Mouse (Mus musculus) limb, embryonic 13.5 days (tissue): ENCODE results near the gene 4930518I15Rik. TPM values are rescaled to one million over a fixed set of nuclear protein-coding genes. Genes with fewer than 3 reads are reported as not detected.
"Not testable (repeated sequence)": the region's sequence is repeated elsewhere in the genome, so short reads cannot be mapped to it uniquely, and the experiment has no call there.

Source experiments
- ATAC-seq: fragments of 200-750 bp; cut with Nextera tagmentation; 2 replicates; pipeline ENCODE4 v1.8.0; 2017; ENCODE audit warnings: low read depth, moderate number of reproducible peaks, moderate TSS enrichment; ENCODE audit not compliant: low FRiP score
- H3K27ac ChIP-seq: fragments of 300-500 bp; sonication (generic); 2 replicates; pipeline ENCODE4 v1.5.1; 2015; ENCODE audit warnings: inconsistent platforms, mild to moderate bottlenecking, moderate library complexity
- H3K27me3 ChIP-seq: fragments of 300-500 bp; sonication (generic); 2 replicates; pipeline ENCODE4 v1.6.1; 2015; ENCODE audit warnings: mild to moderate bottlenecking, inconsistent platforms
- H3K36me3 ChIP-seq: fragments of 300-500 bp; sonication (generic); 2 replicates; pipeline ENCODE4 v1.6.1; 2015; ENCODE audit warnings: inconsistent platforms, mild to moderate bottlenecking, moderate library complexity
- H3K4me1 ChIP-seq: fragments of 300-500 bp; sonication (generic); 2 replicates; pipeline ENCODE4 v1.6.1; 2015; ENCODE audit warnings: inconsistent platforms
- H3K4me2 ChIP-seq: fragments of 300-500 bp; sonication (generic); replicated peaks from 2 replicates; pipeline ENCODE4 v1.6.1; 2015; ENCODE audit warnings: inconsistent platforms, mild to moderate bottlenecking, moderate library complexity
- H3K4me3 ChIP-seq: fragments of 300-500 bp; sonication (generic); 2 replicates; pipeline ENCODE4 v1.5.1; 2015; ENCODE audit warnings: moderate library complexity, mild to moderate bottlenecking, inconsistent platforms
- H3K9ac ChIP-seq: fragments of 300-500 bp; sonication (generic); 2 replicates; pipeline ENCODE4 v1.6.1; 2015; ENCODE audit warnings: mild to moderate bottlenecking, inconsistent platforms
- H3K9me3 ChIP-seq: fragments of 300-500 bp; sonication (generic); 2 replicates; pipeline ENCODE4 v1.6.1; 2016; ENCODE audit warnings: inconsistent platforms
- WGBS: fragments of 180-500 bp; shearing (Covaris S2); methylation state at CpG from one replicate; pipeline ENCODE4 v1.1.7; 2015; 5-methylcytosine and 5-hydroxymethylcytosine counted together
- polyA plus RNA-seq: library from polyadenylated mRNA; unstranded; fragments of >200 nt; fragmentation: Nextera tagmentation; extraction: Ambion mirVana; gene quantifications from 2 replicates; pipeline ENCODE4 v1.2.1, GENCODE M21; 2015

The 4930518I15Rik gene
- polyA plus RNA-seq, 1 experiment from 2014 or later: 14.9 TPM

DNA sequence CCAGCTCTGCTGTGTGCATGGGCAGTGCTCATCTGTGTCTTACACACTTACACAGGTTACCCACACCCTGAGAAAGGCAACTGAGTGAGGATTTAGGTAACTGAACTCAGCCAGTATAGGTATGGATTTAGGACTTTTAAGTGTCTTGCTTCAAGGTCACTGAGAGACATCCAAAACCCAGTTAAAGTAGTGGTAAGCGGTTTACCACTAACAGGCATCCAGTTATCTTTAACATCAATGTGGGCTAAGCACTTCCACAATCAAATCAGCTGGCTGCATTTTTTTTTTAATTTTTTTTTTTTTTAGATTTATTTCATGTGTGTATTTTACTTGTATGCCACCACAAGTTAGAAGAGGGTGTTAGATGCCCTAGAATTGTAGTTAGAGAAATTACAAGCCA, 1.4 kb downstream of the 4930518I15Rik start:
- H3K27ac ChIP-seq: no peak overlapping the region
- H3K4me3 ChIP-seq: no peak overlapping the region
- no peak for ATAC-seq
- peaks cover 31% of the 10 kb centered on the region for H3K4me1 ChIP-seq
- peaks cover 49% of the 10 kb centered on the region for H3K36me3 ChIP-seq
- H3K4me2 ChIP-seq: no peak overlapping the region
- H3K9me3 ChIP-seq: no peaks in the 10 kb centered on the region
- 93% methylated on average over 1 of the region's 1 CpGs for WGBS
- no peaks in the 10 kb centered on the region for H3K27me3 ChIP-seq
- no peak overlapping the region for H3K9ac ChIP-seq

DNA sequence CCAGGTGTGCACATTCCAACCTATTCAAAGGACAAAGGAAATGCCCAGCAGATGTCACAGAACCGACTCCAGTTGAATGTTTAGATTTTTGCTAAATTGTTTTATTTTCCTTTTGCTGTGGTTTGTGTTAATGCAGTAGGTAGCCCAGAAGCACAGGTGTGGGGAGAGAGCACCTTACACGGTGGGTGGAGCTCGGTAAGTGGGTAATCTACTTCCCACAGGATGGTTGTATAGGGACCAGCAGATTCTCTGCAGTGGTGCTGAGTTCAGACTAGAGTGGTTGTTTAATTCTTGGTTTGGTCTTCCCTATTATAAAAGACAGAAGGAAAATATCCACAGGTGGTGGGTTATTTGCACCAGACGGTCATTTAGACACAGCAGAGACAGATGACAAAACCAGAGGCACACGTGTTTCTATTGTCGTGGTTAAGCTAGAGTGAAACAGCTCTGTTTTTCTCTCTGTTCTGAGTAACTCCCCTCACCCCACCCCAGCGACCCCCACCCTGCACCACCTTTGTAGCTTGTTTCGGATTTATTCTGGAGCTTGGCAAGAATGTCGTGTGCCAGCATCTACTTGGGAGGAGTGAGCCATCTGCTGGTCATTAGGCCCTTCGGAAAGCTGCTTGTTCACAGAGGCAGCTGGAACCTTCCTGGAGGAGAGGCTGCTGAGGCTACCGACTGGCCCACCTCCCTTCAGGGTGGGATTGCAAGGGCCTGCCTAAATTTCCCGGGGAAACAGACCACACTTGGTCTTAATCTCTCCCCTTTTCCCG, 3.6 kb downstream of the 4930518I15Rik start:
- H3K9ac ChIP-seq, H3K4me2 ChIP-seq, H3K4me3 ChIP-seq, H3K9me3 ChIP-seq, H3K27me3 ChIP-seq: not testable (repeated sequence)
- peak overlapping the region; percentile 58; the same call in 1 of the 2 replicates for H3K27ac ChIP-seq
- H3K4me1 ChIP-seq: peaks cover 26% of the 10 kb centered on the region
- H3K36me3 ChIP-seq: peaks cover 70% of the 10 kb centered on the region
- 0 out of 2 replicates have a peak, but pooled peaks have one; percentile 41 for ATAC-seq
- WGBS: 33% methylated on average over 13 of the region's 13 CpGs

- 0 out of 2 replicates have a peak, but pooled peaks have one; percentile 4 for ATAC-seq
- H3K27ac ChIP-seq, H3K4me3 ChIP-seq, H3K9me3 ChIP-seq, H3K27me3 ChIP-seq, H3K4me2 ChIP-seq, H3K9ac ChIP-seq: not testable (repeated sequence)
- WGBS: 83% methylated on average over 9 of the region's 13 CpGs
- peaks cover 76% of the 10 kb centered on the region for H3K36me3 ChIP-seq
- H3K4me1 ChIP-seq: peaks cover 27% of the 10 kb centered on the region
These were observed 4.2 kb downstream of the 4930518I15Rik start for GRCm38 (mm10) chr2:156853584-156853983.

DNA sequence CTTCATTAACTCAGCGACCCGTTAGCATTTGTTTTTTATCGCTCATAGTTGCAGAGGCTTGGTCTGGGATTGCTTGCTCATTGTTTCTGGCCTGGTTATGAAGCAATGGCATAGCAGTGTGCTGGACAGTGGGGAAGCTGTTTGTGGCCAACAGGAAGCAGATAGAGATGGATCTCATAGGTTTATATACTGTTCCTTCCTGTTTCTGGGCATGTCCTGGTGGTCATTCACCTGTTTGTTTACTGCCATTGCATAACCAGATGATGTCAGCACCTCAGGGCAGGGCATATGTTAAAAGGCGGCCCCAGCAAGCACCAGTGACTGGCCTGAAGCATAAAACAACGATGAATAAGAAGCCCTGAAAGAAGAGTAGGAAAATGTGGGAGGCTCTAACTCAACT, 7.2 kb downstream of the 4930518I15Rik start:
- Histone ChIP-seq H3K36me3 (peaks cover 83% of the 10 kb centered on the region), H3K9ac (no peak overlapping the region), H3K9me3 (no peaks in the 10 kb centered on the region), H3K27ac (no peak overlapping the region), H3K27me3 (no peaks in the 10 kb centered on the region), H3K4me1 (peaks cover 45% of the 10 kb centered on the region), H3K4me3 (no peak overlapping the region), H3K4me2 (no peak overlapping the region)
- WGBS: 87% methylated on average over 5 of the region's 5 CpGs
- ATAC-seq: no peak

DNA sequence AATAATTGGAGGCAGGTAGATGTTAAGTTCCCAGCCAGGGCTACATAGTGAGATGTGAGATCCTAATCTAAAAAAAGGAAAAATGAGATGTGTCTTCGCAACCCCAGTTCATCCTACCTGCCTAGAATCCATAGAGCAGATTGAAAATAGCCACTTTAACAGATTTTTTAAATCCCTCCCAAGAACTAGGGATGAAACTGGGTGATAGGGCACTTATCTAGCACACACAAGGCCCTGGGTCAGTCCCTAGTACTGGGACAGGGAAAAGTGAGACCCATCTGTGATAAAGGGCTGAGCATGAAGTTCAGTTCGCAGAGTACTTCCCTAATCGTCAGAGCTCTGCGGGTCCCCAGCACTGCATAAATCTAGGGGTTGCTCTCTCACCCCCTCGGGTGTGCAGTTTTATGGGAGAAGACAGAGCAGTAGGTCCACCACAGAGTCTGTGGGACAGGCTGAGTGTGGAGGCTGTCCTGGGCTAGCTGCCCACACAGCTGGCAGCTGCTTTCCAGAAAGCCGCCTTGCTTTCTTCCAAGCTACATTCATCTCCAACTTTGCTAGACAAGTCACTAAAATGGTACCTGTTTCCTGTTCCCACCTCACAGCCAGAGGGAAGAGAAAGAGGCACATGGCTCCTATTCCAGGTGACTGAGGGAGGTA, 9.1 kb downstream of the 4930518I15Rik start:
- Histone ChIP-seq H3K4me2 (no peak overlapping the region), H3K36me3 (peaks cover 90% of the 10 kb centered on the region)
- 84% methylated on average over 6 of the region's 6 CpGs for WGBS

GRCm38 (mm10) chr2:156847653-156848052, 10.1 kb downstream of the 4930518I15Rik start:
- ATAC-seq: no peak
- WGBS: 53% methylated on average over 6 of the region's 6 CpGs

More for the DNA sequence above, 9.1 kb downstream of the 4930518I15Rik start:
- H3K4me3 ChIP-seq: no peak overlapping the region
- ATAC-seq: no peak
- no peaks in the 10 kb centered on the region for H3K9me3 ChIP-seq
- H3K4me1 ChIP-seq: peaks cover 58% of the 10 kb centered on the region
- peak overlapping the region; percentile 1; the same call in 1 of the 2 replicates for H3K27ac ChIP-seq
- no peaks in the 10 kb centered on the region for H3K27me3 ChIP-seq
- H3K9ac ChIP-seq: no peak overlapping the region

GRCm38 (mm10) chr2:156844715-156845114, 13.0 kb downstream of the 4930518I15Rik start:
- no peak for ATAC-seq
- WGBS: 39% methylated on average over 10 of the region's 10 CpGs
- Histone ChIP-seq H3K36me3 (peaks cover 55% of the 10 kb centered on the region), H3K4me2 (peak overlapping the region; percentile 87), H3K27me3 (no peaks in the 10 kb centered on the region), H3K4me1 (peaks cover 76% of the 10 kb centered on the region), H3K9ac (peak overlapping the region; percentile 25; the same call in 1 of the 2 replicates), H3K9me3 (no peaks in the 10 kb centered on the region), H3K4me3 (no peak overlapping the region), H3K27ac (peak overlapping the region; percentile 74; the same call in 1 of the 2 replicates)

More at GRCm38 (mm10) chr2:156847653-156848052, 10.1 kb downstream of the 4930518I15Rik start:
- Histone ChIP-seq H3K4me2 (no peak overlapping the region), H3K27me3 (no peaks in the 10 kb centered on the region), H3K36me3 (peaks cover 85% of the 10 kb centered on the region), H3K9me3 (no peaks in the 10 kb centered on the region), H3K4me3 (no peak overlapping the region), H3K27ac (no peak overlapping the region), H3K4me1 (peaks cover 64% of the 10 kb centered on the region), H3K9ac (0 out of 2 replicates have a peak overlapping the region, but pooled peaks have one; percentile 21)

DNA sequence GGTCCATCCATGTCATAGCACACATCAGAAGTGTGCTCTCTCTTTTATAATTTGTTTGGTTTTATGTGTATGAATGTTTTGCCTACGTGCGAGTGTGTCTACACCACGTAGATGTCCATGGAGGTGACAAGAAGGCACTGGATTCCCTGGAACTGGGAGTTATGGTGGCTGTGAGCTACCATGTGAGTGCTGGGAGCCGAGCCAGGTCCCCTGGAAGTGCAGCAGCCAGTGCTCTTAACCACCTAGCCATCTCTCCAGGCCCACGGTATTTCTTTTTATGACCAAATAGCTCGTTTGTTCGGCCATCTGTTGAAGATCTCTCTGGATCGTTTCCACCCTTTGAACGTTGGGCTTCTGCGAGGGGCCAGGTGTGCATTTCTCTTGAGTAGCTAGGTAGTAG, 14.4 kb downstream of the 4930518I15Rik start:
- 38% methylated on average over 10 of the region's 10 CpGs for WGBS
- Histone ChIP-seq H3K36me3 (peaks cover 42% of the 10 kb centered on the region), H3K4me3 (no peak overlapping the region; the same call in 1 of the 2 replicates), H3K9me3 (no peaks in the 10 kb centered on the region), H3K27me3 (no peaks in the 10 kb centered on the region), H3K9ac (0 out of 2 replicates have a peak overlapping the region, but pooled peaks have one; percentile 93), H3K4me1 (peaks cover 78% of the 10 kb centered on the region), H3K27ac (peak overlapping the region; percentile 12; the same call in 1 of the 2 replicates), H3K4me2 (peak overlapping the region; percentile 87)
- no peak for ATAC-seq

GRCm38 (mm10) chr2:156842711-156843110, 15.0 kb downstream of the 4930518I15Rik start:
- H3K4me3 ChIP-seq: peak overlapping the region; percentile 91
- H3K4me1 ChIP-seq: peaks cover 77% of the 10 kb centered on the region
- peak overlapping the region; percentile 98; the same call in 1 of the 2 replicates for H3K27ac ChIP-seq
- peak overlapping the region; percentile 93 for H3K9ac ChIP-seq
- peaks cover 37% of the 10 kb centered on the region for H3K36me3 ChIP-seq
- 6% methylated on average over 11 of the region's 11 CpGs for WGBS
- H3K9me3 ChIP-seq: no peaks in the 10 kb centered on the region
- no peak for ATAC-seq
- H3K4me2 ChIP-seq: peak overlapping the region; percentile 87
- no peaks in the 10 kb centered on the region for H3K27me3 ChIP-seq

- peak overlapping the region; percentile 91 for H3K4me3 ChIP-seq
- H3K4me1 ChIP-seq: peaks cover 70% of the 10 kb centered on the region
- peak overlapping the region; percentile 98 for H3K27ac ChIP-seq
- H3K4me2 ChIP-seq: peak overlapping the region; percentile 87
- no peak; the same call in 1 of the 2 replicates for ATAC-seq
- no peaks in the 10 kb centered on the region for H3K27me3 ChIP-seq
- H3K36me3 ChIP-seq: peaks cover 37% of the 10 kb centered on the region
- peak overlapping the region; percentile 93 for H3K9ac ChIP-seq
- 4% methylated on average over 20 of the region's 20 CpGs for WGBS
- no peaks in the 10 kb centered on the region for H3K9me3 ChIP-seq
These were observed 15.7 kb downstream of the 4930518I15Rik start for GRCm38 (mm10) chr2:156841841-156842706.

DNA sequence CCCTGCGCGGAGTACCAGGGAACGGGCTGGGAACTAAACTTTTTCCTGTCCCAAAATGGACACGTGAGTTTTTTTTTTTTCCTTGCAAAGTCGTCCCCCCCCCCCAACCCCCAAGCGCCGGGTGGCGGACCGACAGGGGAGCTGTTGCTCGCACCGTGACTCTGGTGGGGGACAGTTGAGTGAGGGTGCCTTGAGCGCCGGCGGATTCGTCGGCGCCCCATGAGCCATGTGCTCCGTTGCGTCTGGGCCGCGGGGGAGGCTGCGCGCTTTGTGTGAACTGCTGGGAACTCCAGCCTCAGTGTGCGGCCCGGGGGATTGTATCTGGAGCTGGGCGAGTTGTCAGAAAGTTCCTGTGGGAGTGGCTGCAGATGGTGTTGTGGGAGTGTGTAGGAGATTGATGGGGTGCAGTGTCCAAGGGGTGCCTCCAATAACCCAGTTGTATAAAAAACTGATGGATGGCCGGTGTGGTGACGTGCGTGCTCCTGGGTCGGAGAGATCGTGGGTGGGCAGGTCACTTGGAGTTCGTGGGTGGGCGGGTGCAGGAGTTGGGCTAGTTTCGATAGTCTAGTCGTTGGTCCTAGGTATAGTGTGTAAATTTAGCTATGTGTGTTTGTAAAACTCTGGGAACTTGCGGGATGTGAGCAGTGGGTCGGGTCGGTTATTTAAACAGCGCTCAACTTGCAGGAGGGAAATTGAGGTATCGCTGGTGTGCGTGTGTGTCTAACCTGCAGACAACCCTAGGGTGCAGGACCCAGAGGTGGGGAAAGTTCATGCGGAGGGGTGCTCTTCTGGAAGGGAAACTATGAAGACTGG, 16.5 kb downstream of the 4930518I15Rik start:
- no peaks in the 10 kb centered on the region for H3K27me3 ChIP-seq
- peak overlapping the region; percentile 93 for H3K9ac ChIP-seq
- no peaks in the 10 kb centered on the region for H3K9me3 ChIP-seq
- peak overlapping the region; percentile 87 for H3K4me2 ChIP-seq
- under 1% methylated on average over 39 of the region's 42 CpGs for WGBS
- H3K4me3 ChIP-seq: peak overlapping the region; percentile 91
- peaks cover 37% of the 10 kb centered on the region for H3K36me3 ChIP-seq
- peak overlapping the region; percentile 98 for H3K27ac ChIP-seq
- 0 out of 2 replicates have a peak, but pooled peaks have one; percentile 3 for ATAC-seq
- H3K4me1 ChIP-seq: peaks cover 64% of the 10 kb centered on the region
